Mouse (Mus musculus): Measurements from ENCODE around the gene Hormad1. TPM values are rescaled to one million over a fixed set of nuclear protein-coding genes. Genes with fewer than 3 reads are reported as not detected.
"Not testable (repeated sequence)": the region's sequence is repeated elsewhere in the genome, so short reads cannot be mapped to it uniquely, and the experiment has no call there.

Hormad1 gene
- polyA plus RNA-seq, 1 experiment = not detected

DNA sequence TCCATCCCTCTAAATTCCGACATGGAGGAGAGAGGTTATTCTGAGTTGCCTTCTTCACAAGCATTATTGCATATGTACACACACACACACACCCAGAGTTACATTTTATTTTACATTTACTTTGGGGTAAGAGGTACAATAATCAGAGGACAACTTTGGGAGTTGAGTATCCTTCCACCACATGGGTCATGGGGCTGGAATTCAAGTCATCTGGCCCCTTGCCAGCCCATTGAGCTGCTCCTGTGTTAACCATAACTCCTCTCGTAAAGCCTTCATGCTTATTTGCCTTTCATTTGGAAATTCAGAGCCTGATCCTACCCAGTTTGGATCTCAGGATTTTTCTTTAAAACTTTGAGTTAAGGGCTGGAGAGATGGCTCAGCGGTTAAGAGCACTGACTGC lies 46.6 kb downstream of the Hormad1 start:
- H3K27ac ChIP-seq (ENCODE audit: insufficient read depth, low read length) = no peak overlapping the region
- H3K4me3 ChIP-seq (ENCODE audit: insufficient read depth, low read length) = no peak overlapping the region
- peaks cover 5% of the 10 kb centered on the region; the same call in 1 of the 2 replicates for H3K4me1 ChIP-seq (ENCODE audit: control insufficient read depth, insufficient read depth, low read length)
- TF ChIP-seq CTCF (IDR thresholded peaks at IDR 0.05; ENCODE audit: borderline replicate concordance, insufficient read depth, low read length) = no peak
- no peak for TF ChIP-seq POLR2A (IDR thresholded peaks at IDR 0.05; ENCODE audit: low read depth, low read length)

GRCm38 (mm10) chr3:95609195-95609594 lies 49.7 kb downstream of the Hormad1 start:
- Histone ChIP-seq H3K4me3 (ENCODE audit: insufficient read depth, low read length) (no peak overlapping the region), H3K27ac (ENCODE audit: insufficient read depth, low read length) (no peak overlapping the region), H3K4me1 (ENCODE audit: control insufficient read depth, insufficient read depth, low read length) (peaks cover 5% of the 10 kb centered on the region; the same call in 1 of the 2 replicates)
- TF ChIP-seq CTCF (IDR thresholded peaks at IDR 0.05; ENCODE audit: borderline replicate concordance, insufficient read depth, low read length) (no peak), POLR2A (IDR thresholded peaks at IDR 0.05; ENCODE audit: low read depth, low read length) (no peak)

GRCm38 (mm10) chr3:95613996-95614395 lies 54.5 kb downstream of the Hormad1 start:
- H3K4me1 ChIP-seq (ENCODE audit: control insufficient read depth, insufficient read depth, low read length) = no peaks in the 10 kb centered on the region
- TF ChIP-seq CTCF (IDR thresholded peaks at IDR 0.05; ENCODE audit: borderline replicate concordance, insufficient read depth, low read length) = no peak
- no peak overlapping the region for H3K4me3 ChIP-seq (ENCODE audit: insufficient read depth, low read length)
- no peak overlapping the region for H3K27ac ChIP-seq (ENCODE audit: insufficient read depth, low read length)

- Histone ChIP-seq H3K4me3 (ENCODE audit: insufficient read depth, low read length) (no peak overlapping the region), H3K27ac (ENCODE audit: insufficient read depth, low read length) (no peak overlapping the region), H3K4me1 (ENCODE audit: control insufficient read depth, insufficient read depth, low read length) (no peaks in the 10 kb centered on the region)
- TF ChIP-seq POLR2A (IDR thresholded peaks at IDR 0.05; ENCODE audit: low read depth, low read length) (no peak), CTCF (IDR thresholded peaks at IDR 0.05; ENCODE audit: borderline replicate concordance, insufficient read depth, low read length) (no peak)
These were observed 59.0 kb downstream of the Hormad1 start for GRCm38 (mm10) chr3:95618511-95618910.

- Histone ChIP-seq H3K27ac (ENCODE audit: insufficient read depth, low read length) (no peak overlapping the region), H3K4me1 (ENCODE audit: control insufficient read depth, insufficient read depth, low read length) (no peaks in the 10 kb centered on the region), H3K4me3 (ENCODE audit: insufficient read depth, low read length) (no peak overlapping the region)
- TF ChIP-seq POLR2A (IDR thresholded peaks at IDR 0.05; ENCODE audit: low read depth, low read length) = no peak
- no peak for TF ChIP-seq CTCF (IDR thresholded peaks at IDR 0.05; ENCODE audit: borderline replicate concordance, insufficient read depth, low read length)
These were observed 61.8 kb downstream of the Hormad1 start for GRCm38 (mm10) chr3:95621241-95621640.

DNA sequence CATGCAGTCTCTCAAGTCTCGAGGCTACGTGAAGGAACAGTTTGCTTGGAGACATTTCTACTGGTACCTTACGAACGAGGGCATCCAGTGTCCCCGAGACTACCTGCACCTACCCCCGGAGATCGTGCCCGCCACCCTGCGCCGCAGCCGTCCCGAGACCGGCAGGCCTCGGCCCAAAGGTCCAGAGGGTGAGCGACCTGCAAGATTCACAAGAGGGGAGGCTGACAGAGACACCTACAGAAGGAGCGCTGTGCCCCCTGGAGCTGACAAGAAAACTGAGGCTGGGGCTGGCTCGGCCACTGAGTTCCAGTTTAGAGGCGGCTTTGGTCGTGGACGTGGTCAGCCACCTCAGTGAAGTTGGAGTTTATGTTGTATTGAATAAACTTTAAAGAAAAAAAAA lies 62.9 kb downstream of the Hormad1 start:
- H3K4me1 ChIP-seq (ENCODE audit: control insufficient read depth, insufficient read depth, low read length); H3K27ac ChIP-seq (ENCODE audit: insufficient read depth, low read length); H3K4me3 ChIP-seq (ENCODE audit: insufficient read depth, low read length): not testable (repeated sequence)

DNA sequence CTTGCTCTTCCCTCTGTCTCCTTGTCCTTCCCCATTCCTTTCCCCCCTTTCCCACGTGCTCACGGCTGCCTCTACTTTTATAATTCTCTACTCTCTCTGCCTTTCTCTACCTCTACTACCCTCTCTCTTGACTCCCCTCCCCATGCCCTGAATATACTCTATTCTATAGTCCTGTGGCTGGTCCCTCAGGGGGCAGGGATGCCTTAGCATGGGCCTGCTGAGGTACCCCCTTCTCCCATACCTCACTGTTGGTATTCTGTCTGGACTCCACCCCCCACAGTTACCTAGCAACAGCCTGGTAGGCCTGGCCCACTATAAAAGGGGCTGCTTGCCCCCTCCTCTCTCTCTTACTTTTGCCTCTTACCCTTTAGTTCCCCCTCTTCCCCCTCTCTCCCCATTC lies 64.1 kb downstream of the Hormad1 start:
- H3K4me3 ChIP-seq (ENCODE audit: insufficient read depth, low read length) = no peak overlapping the region
- H3K4me1 ChIP-seq (ENCODE audit: control insufficient read depth, insufficient read depth, low read length) = no peaks in the 10 kb centered on the region; the same call in 1 of the 2 replicates
- no peak for TF ChIP-seq POLR2A (IDR thresholded peaks at IDR 0.05; ENCODE audit: low read depth, low read length)
- TF ChIP-seq CTCF (IDR thresholded peaks at IDR 0.05; ENCODE audit: borderline replicate concordance, insufficient read depth, low read length) = no peak
- H3K27ac ChIP-seq (ENCODE audit: insufficient read depth, low read length) = no peak overlapping the region

- H3K27ac ChIP-seq (ENCODE audit: insufficient read depth, low read length) = 0 out of 2 replicates have a peak overlapping the region, but pooled peaks have one; percentile 63
- not testable (repeated sequence) for H3K4me3 ChIP-seq (ENCODE audit: insufficient read depth, low read length); H3K4me1 ChIP-seq (ENCODE audit: control insufficient read depth, insufficient read depth, low read length)
These were observed 64.6 kb downstream of the Hormad1 start for GRCm38 (mm10) chr3:95623991-95624515.

GRCm38 (mm10) chr3:95624628-95625503 lies 65.4 kb downstream of the Hormad1 start, which contains the start of gene Ensa:
TSS of gene Ensa (plus strand) at chr3:95624993.
- peak; percentile 76 for TF ChIP-seq POLR2A (IDR thresholded peaks at IDR 0.05; ENCODE audit: low read depth, low read length)
- no peak for TF ChIP-seq CTCF (IDR thresholded peaks at IDR 0.05; ENCODE audit: borderline replicate concordance, insufficient read depth, low read length)
- peak within 1 kb of the TSS; percentile 80 for H3K4me3 ChIP-seq (ENCODE audit: insufficient read depth, low read length)
- peak within 1 kb of the TSS; percentile 63 for H3K27ac ChIP-seq (ENCODE audit: insufficient read depth, low read length)
- H3K4me1 ChIP-seq (ENCODE audit: control insufficient read depth, insufficient read depth, low read length) = no peaks in the 10 kb centered on the region; the same call in 1 of the 2 replicates

DNA sequence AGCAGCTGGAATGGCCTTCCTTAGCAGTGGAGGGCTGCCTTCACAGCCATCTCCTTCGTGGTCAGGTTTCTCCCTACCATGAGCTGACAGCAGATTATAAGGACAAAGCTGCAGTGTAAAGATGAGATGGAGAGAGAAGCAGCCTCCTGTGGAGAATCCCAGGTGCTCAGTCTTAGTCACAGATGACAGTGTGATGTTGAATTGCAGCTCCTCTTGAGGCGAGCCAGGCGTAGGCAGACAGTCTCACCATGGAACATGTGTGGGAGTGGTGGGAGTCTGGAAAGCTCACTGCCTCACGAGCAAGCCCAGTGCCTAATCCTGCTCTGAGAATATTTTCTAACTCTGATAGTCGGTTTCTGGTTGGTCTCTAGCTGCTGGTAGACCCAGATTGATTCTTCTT lies 68.3 kb downstream of the Hormad1 start:
- no peak overlapping the region for H3K27ac ChIP-seq (ENCODE audit: insufficient read depth, low read length)
- H3K4me3 ChIP-seq (ENCODE audit: insufficient read depth, low read length) = no peak overlapping the region
- TF ChIP-seq CTCF (IDR thresholded peaks at IDR 0.05; ENCODE audit: borderline replicate concordance, insufficient read depth, low read length) (no peak), POLR2A (IDR thresholded peaks at IDR 0.05; ENCODE audit: low read depth, low read length) (no peak)
- no peaks in the 10 kb centered on the region; the same call in 1 of the 2 replicates for H3K4me1 ChIP-seq (ENCODE audit: control insufficient read depth, insufficient read depth, low read length)
